Mouse (Mus musculus) splenic B cell, adult 2 months (primary cell): ENCODE results near the gene Thegl.
A peak's percentile ranks its signal among the peaks of the same experiment; 100 is the strongest.
"Not testable (repeated sequence)": the region's sequence is repeated elsewhere in the genome, so short reads cannot be mapped to it uniquely, and the experiment has no call there.

Experiments used
- DNase-seq: peaks from one replicate; pipeline ENCODE4 v3.0.0-alpha.2; 2011; ENCODE audit warnings: low read depth, low spot score
- H3K27me3 ChIP-seq: 2 replicates; pipeline ENCODE4 v1.6.1; 2012; ENCODE audit warnings: mild to moderate bottlenecking, low read length, moderate library complexity, mixed read lengths; ENCODE audit not compliant: control insufficient read depth, poor library complexity, insufficient read depth, severe bottlenecking
- H3K36me3 ChIP-seq: 2 replicates; pipeline ENCODE4 v1.6.1; 2012; ENCODE audit warnings: mild to moderate bottlenecking, low read length, moderate library complexity, mixed read lengths; ENCODE audit not compliant: control insufficient read depth, poor library complexity, insufficient read depth, severe bottlenecking

Thegl gene

DNA sequence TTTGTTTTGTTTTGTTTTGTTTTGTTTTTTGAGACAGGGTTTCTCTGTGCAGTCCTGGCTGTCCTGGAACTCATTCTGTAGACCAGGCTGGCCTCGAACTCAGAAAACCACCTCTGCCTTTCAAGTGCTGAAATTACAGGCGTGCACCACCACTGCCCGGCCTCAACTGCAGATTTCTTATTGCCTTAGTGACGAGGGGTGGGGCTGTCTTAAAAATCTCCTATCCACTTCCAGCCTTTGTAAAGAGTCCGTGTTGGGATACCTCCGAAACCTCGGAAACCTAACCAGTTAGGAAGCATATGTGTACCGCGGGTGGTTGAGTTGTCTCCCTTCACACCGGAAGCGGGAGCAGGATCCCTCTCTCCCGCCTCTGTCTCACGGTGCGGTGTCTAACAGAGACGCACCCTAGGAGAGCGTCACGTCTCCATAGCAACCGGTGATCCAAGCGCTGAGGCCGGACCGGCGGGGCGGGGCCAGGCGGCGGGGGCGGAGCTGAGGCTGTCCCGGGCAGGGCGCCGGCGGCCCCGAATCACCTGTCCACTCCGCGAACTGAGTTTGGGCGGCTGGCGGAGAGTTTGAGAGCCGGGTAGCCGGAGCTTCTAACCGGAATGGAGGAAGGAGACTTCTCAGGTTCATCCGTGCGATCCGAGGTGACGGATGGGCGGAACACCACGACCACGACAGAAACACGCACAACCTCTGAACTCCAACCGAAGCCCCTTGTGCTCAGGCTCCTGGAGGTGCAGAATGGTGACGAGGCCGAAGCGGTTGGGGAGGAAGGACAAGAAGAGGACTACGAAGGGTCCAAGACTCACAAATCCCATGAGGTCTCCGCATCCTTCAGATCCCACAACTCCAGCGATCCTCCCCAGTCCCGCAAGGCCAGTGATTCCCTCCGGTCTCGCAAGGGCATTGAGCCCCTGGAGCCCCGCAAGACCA, at the start of gene Thegl:
Gene Thegl, plus strand, starts transcription at position 480 of the 939 bp plus-strand sequence.
- no peaks in the 10 kb centered on the region for H3K27me3 ChIP-seq
- peak; percentile 77 for DNase-seq
- no peaks in the 10 kb centered on the region for H3K36me3 ChIP-seq

DNA sequence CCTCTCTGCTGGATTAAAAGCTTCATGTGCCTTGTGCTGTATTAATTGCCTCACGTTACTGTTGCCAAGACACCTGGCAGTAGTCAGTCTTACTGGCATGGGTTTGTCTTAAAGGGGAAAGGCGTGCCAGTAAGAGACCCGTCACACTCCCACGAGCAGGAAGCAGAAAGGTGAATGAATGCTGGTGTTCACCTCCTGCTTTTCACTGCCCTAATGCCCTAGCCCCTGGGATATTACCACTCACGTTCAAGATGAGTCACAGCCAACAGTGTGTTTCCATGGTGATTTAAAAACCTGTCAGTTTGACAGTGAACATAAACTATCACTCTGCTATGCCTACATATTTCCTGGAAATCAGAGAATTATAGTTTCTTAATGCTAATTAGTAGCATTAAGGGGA, 46.6 kb upstream of the Thegl start:
- H3K36me3 ChIP-seq = peaks cover 9% of the 10 kb centered on the region; the same call in 1 of the 2 replicates
- H3K27me3 ChIP-seq = no peaks in the 10 kb centered on the region
- DNase-seq = no peak

DNA sequence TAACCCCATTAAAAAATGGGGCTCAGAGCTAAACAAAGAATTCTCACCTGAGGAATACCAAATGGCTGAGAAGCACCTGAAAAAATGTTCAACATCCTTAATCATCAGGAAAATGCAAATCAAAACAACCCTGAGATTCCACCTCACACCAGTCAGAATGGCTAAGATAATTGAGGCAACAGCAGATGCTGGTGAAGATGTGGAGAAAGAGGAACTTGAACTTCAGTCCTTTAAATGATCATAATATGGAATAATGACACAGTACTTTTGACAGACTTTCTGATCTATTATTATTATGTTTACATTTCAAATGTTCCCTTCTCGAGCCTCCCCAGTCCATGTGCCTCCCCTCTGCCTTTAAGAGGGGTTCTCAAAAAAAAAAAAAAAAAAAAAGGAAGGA, 44.7 kb upstream of the Thegl start:
- H3K27me3 ChIP-seq, DNase-seq, H3K36me3 ChIP-seq: not testable (repeated sequence)

DNA sequence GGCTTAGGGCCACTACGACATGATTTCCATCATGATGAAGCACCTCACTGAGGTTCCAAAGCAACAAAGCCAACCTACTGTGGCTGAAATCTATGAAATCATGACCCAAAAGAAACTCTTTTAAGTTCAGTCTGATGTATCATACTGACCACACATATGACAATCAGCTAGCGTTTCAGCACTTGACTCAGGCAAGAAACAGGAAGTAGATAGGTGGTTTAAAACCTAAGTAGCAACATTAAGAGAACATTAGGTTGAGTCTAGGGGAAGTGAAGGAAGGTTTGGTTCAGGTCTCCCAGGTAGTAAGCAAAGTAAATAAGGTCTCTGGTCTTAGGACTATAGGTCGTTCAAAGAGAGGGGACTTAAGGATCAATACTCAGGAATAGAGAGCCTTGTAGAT, 42.3 kb upstream of the Thegl start:
- no peaks in the 10 kb centered on the region for H3K27me3 ChIP-seq
- DNase-seq = peak; percentile 50
- peaks cover 7% of the 10 kb centered on the region; the same call in 1 of the 2 replicates for H3K36me3 ChIP-seq

DNA sequence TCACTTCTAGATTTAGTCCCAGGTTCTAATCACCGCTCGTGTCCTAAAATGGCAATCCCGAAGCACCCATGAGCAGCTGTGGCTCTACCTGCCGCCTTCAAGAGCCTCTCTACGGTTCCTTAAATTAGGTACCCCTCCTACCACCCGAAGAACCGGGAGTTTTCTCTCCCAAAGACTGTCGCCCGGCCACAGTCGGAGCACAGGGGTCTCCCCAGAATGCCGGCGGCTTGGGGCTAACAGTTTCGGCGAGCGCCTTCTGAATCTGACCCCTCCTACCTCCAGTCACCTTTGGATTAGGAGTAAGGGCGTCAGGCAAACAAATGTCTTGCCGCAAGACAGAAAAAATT, 41.6 kb upstream of the Thegl start:
- H3K36me3 ChIP-seq = peaks cover 5% of the 10 kb centered on the region; the same call in 1 of the 2 replicates
- no peak for DNase-seq
- no peaks in the 10 kb centered on the region for H3K27me3 ChIP-seq

DNA sequence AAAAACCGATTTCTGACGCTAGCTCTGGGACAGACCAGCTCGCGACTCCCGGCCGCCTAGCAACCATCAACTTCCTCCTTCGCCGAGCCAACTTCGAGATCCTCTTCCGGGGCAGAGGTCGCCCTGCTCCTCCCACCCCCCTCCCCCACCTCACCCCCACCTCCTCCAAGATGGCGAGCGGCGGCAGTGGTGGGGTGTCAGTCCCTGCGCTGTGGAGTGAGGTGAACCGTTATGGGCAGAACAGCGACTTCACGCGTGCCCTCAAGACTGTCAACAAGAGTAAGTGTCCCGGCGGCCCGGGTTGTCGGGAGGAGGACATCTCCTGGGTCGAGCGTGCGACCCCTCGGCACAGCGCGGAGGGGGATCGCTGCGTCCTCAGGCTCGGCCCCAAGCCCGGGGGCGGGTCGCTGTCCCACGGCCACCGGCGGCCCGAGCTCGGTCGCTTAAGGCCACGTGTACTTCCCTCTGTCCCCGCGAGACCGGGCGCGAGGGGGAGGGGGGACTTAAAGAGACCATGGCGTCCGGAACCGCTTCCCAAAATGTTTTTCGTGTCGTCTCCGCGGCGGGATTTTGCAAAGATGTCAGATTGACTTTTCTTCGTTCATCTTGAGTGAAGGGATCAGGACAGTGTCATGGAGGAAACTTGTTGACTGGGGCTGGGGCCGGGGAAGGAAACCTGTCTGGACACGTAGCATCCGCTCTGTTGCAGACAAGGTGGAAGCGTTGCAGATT, 41.1 kb upstream of the Thegl start, which contains the start of gene Srp72:
Gene Srp72, plus strand, starts transcription at position 130 of the 732 bp plus-strand sequence.
- peak; percentile 94 for DNase-seq
- Histone ChIP-seq H3K36me3 (peaks cover 5% of the 10 kb centered on the region; the same call in 1 of the 2 replicates), H3K27me3 (no peaks in the 10 kb centered on the region)

DNA sequence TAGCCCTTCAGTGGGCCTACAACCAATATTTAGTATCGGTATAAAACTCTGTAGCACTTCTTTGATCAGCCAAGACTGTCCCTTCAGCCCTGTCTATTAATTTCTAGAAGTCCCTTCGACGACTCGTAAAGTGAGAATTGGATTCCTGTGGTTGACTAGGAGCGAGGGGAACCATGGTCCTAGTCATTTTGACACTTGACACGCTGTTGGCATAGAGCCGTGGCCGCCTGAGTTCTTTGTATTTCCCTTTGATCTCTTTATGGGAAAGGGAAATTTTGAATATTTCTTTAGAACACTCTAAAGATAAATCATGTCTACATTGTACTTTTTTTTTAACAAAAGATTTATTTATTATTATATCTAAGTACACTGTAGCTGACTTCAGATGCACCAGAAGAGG, 40.1 kb upstream of the Thegl start:
- Histone ChIP-seq H3K36me3 (peaks cover 9% of the 10 kb centered on the region; the same call in 1 of the 2 replicates), H3K27me3 (no peaks in the 10 kb centered on the region)
- DNase-seq = no peak

DNA sequence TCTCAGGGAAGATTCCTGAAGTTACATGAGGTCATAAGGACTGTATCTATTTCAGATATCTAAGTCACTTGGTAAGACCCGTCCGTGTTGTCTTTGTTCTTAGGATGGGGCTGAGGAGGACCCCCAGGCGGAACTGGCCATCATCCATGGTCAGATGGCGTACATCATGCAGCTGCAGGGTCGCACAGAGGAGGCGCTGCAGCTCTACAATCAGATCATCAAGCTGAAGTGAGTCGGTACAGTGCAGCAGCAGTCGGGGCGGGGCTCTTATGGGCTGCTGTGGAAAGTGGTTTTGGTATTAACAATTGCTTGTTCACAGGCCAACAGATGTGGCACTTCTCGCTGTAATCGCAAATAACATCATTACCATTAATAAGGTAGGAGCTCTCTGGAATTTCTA, 31.8 kb upstream of the Thegl start:
- peaks cover 20% of the 10 kb centered on the region for H3K36me3 ChIP-seq
- no peaks in the 10 kb centered on the region for H3K27me3 ChIP-seq
- no peak for DNase-seq

DNA sequence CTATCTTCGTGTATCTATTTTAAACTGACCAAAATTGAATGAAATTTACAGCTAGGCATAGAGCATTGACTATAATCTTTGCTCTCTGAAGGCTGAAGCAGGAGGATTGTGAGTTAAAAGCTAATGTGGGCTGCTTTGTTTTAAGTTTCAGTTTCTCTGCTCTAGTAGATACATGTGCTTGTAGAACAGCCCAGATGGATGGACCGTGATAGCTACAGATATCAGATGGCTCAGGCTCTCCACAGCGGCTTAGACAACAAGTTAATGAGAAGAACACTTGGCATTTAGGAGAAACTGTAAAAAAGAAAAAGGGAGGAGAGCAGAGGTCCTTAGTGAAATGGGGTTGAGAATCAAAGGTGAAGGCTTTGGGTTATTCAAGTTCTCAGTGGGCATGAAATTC, 25.0 kb upstream of the Thegl start:
- DNase-seq = no peak
- Histone ChIP-seq H3K36me3 (peaks cover 31% of the 10 kb centered on the region), H3K27me3 (no peaks in the 10 kb centered on the region)

DNA sequence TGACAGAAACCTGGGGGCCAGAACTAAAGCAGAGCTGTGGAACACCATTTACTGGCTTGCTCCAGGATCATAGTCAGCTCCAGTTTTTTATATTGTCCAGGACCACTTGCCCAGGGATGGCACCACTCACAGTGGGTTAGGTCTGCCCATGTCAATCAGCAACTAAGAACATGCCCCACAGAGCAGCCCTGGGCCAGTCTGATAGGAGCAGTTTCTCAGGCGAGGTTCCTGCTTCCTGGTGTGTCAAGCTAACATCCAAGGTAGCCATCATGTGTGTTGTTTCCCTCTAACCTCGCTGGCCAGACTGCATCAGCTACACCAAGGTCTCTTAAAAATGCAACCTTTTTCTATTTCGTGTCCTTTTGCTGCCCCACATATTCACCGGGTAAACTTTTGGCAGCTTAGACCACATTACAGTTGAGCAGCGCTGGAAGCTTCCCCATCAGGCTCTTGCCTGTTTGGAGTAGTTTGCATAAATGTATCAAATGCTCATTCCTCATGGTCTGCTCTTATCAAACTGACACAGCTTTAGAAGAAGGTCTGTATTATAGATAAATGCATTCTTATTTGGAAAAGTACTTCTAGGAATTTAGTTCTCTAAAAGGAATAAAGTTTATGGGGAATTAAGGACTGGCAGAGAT, 22.5 kb upstream of the Thegl start:
- H3K27me3 ChIP-seq = no peaks in the 10 kb centered on the region
- DNase-seq = no peak

DNA sequence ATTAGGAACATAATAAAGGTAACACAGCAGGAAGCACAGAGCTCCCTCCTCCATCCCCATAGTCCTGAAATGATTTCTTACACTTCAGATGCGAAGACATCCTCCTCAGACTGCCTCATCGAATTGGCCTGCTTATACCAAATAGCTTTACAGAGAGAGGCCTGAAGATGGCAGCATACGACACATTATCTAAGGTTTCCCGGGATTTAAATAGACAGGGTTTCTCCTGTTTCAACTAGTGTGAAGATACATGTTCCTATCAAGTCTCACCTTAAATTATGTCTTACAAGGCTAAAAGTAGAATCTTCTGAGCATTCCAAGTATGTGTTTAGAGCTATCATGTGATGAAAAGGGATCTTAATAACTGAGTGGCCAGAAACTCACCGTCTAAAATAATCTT, 17.4 kb upstream of the Thegl start:
- DNase-seq = peak; percentile 32
- H3K36me3 ChIP-seq = peaks cover 23% of the 10 kb centered on the region
- no peaks in the 10 kb centered on the region for H3K27me3 ChIP-seq

More for the DNA sequence above, 22.5 kb upstream of the Thegl start:
- H3K36me3 ChIP-seq = peaks cover 41% of the 10 kb centered on the region

DNA sequence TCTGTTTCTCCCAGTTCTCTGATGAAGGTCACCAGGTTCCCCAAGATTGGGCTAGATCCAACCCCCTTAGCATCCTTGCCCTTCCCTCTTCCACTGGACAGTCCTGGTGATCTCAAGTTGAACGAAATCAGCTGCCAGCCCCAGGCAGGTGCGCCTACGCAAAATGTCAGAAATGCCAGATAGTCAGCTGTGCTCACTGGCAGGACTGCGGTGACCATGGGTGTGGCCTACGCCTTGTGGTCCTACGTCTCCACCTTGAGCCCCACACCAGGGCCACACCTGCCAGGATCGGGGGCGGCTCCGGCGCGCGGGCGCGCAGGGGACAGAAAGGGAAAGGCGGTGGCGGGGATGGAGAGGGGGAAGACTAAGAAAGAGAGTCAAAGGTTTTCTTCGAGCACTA, 14.6 kb upstream of the Thegl start:
- Histone ChIP-seq H3K27me3 (no peaks in the 10 kb centered on the region), H3K36me3 (peaks cover 16% of the 10 kb centered on the region)
- no peak for DNase-seq

DNA sequence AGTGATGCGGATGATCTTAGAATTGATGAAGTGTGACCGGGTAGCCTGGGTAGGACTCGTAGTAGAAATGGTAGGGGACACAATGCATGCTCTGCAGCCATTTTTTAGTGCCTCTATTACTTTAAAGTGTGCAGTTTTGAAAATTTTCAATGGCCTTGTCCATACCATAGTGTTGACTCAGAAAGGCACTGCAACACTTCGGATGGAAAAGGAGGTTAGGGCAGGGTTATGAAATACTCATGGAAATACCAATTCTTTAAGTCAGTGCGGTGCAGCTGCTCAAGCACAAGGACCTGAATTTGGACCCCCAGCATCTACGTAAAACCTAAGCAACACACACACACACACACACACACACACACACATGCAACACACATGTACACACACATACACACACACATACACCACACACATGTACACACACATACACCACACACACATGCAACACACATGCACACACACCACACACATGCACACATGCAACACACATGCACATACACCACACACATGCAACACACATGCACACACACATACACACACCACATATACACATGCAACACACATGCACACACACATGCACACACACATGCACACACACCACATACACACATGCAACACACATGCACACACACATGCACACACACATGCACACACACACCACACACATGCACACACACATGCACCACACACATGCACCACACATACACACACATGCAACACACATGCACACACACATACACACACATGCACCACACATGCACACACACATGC, 11.6 kb upstream of the Thegl start, which contains the start of gene Arl9:
Gene Arl9, plus strand, starts transcription at position 5 of the 771 bp plus-strand sequence.
- no peak for DNase-seq
- H3K27me3 ChIP-seq = no peaks in the 10 kb centered on the region
- 0 out of 2 replicates have a peak, but pooled peaks cover 2% of the 10 kb centered on the region for H3K36me3 ChIP-seq

DNA sequence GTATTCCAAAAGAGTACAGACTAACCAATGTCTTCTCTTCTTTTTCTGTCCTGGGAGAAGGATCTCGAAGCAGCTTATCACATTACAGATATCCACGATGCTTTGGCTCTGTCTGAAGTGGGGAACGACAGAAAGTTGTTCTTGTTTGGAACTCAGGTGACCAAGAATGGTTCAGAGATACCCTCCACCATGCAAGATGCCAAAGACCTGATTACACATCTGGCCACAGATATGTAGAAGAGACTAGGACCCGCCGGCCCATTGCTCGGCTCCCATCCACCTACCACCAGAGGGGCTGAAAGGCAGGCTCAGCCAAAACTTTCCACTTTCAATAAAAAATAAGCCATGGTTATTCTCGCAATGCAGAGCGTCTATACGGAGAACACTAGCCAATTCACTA, 5.5 kb upstream of the Thegl start:
- H3K27me3 ChIP-seq = no peaks in the 10 kb centered on the region
- no peaks in the 10 kb centered on the region for H3K36me3 ChIP-seq
- DNase-seq = no peak
